Mouse (Mus musculus) heart, postnatal 0 days (tissue): ENCODE data around the gene Srrm3. TPM values are rescaled to one million over a fixed set of nuclear protein-coding genes. Genes with fewer than 3 reads are reported as not detected.

ENCODE experiments used
- ATAC-seq: fragments of 200-750 bp; cut with Nextera tagmentation; 2 replicates; pipeline ENCODE4 v1.8.0; 2017; ENCODE audit warnings: low read depth, moderate number of reproducible peaks, moderate library complexity; ENCODE audit not compliant: insufficient read depth
- DNase-seq: peaks from one replicate; pipeline ENCODE4 v3.0.0-alpha.2; 2016; ENCODE audit warnings: low spot score
- H3K27ac ChIP-seq: fragments of 300-500 bp; sonication (generic); 2 replicates; pipeline ENCODE4 v1.5.1; 2014; ENCODE audit warnings: low read depth, mild to moderate bottlenecking
- H3K27me3 ChIP-seq: fragments of 300-500 bp; sonication (generic); 2 replicates; pipeline ENCODE4 v1.6.1; 2014; ENCODE audit warnings: low read length, mixed read lengths; ENCODE audit not compliant: control insufficient read depth, insufficient read depth
- H3K36me3 ChIP-seq: fragments of 300-500 bp; sonication (generic); replicated peaks from 2 replicates; pipeline ENCODE4 v1.6.1; 2014; ENCODE audit warnings: low read length, mixed read lengths; ENCODE audit not compliant: control insufficient read depth, insufficient read depth
- H3K4me1 ChIP-seq: fragments of 300-500 bp; sonication (generic); 2 replicates; pipeline ENCODE4 v1.6.1; 2014; ENCODE audit warnings: antibody characterized with exemption; ENCODE audit not compliant: control insufficient read depth, insufficient read depth
- H3K4me2 ChIP-seq: fragments of 300-500 bp; sonication (generic); 2 replicates; pipeline ENCODE4 v1.6.1; 2014; ENCODE audit warnings: low read depth, mild to moderate bottlenecking, low read length, moderate library complexity
- H3K4me3 ChIP-seq: fragments of 300-500 bp; sonication (generic); 2 replicates; pipeline ENCODE4 v1.5.1; 2014; ENCODE audit warnings: low read depth, low read length
- H3K9ac ChIP-seq: fragments of 300-500 bp; sonication (generic); replicated peaks from 2 replicates; pipeline ENCODE4 v1.6.1; 2014; ENCODE audit warnings: low read depth, low read length, mixed read lengths
- H3K9me3 ChIP-seq: fragments of 300-500 bp; sonication (generic); replicated peaks from 2 replicates; pipeline ENCODE4 v1.6.1; 2016; ENCODE audit warnings: low read length; ENCODE audit not compliant: control insufficient read depth
- CTCF ChIP-seq: IDR thresholded peaks from 2 replicates; pipeline ENCODE4 v1.5.1; 2016; ENCODE audit warnings: antibody characterized with exemption, control low read depth, low read depth
- EP300 ChIP-seq: IDR thresholded peaks from 2 replicates; pipeline ENCODE4 v1.6.1; 2016; ENCODE audit warnings: antibody characterized with exemption, low read depth
- WGBS: fragments of 180-500 bp; shearing (Covaris S2); extraction: QIAGEN DNeasy Blood & Tissue Kit; methylation state at CpG from one replicate; pipeline ENCODE4 v1.1.7; 2014; 5-methylcytosine and 5-hydroxymethylcytosine counted together
- polyA plus RNA-seq: library from polyadenylated mRNA; unstranded; fragments of >200 nt; fragmentation: Nextera tagmentation; extraction: Ambion mirVana; gene quantifications from 2 replicates; pipeline ENCODE4 v1.2.1, GENCODE M21; 2015
- total RNA-seq: library from RNA; depleted of rRNA; stranded (reverse); fragments of >200 nt; gene quantifications from 2 replicates; pipeline ENCODE4 v1.2.3, GENCODE M21; 2014; ENCODE audit warnings: low replicate concordance

Srrm3 gene
- total and polyA plus RNA-seq, 2 experiments from 2014 or later = 0.31 TPM; not detected in 1

DNA sequence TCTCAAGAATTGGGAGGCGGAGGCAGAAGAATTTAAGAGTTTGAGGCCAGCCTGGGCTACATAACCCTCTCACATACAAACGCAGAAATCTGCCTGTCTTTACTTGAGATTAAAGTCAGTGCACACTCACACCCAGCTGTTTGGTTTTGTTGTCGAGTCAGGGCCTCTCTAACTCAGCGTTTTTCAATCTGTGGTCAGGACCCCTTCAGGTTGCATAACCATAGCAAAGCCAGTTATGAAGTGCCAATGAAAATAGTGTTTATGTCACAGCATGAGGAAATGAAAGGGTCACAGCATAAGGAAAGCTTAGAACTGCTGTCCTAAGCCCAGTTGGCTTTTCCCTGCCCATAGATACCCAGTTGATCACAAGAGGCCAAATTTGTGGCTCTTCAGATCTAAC lies 100.2 kb downstream of the Srrm3 start:
- H3K36me3 ChIP-seq = peaks cover 36% of the 10 kb centered on the region
- no peaks in the 10 kb centered on the region for H3K9me3 ChIP-seq
- TF ChIP-seq CTCF = no peak
- TF ChIP-seq EP300 = no peak
- H3K27me3 ChIP-seq = no peaks in the 10 kb centered on the region
- no peak overlapping the region for H3K9ac ChIP-seq
- ATAC-seq = no peak
- 69% methylated on average over 4 of the region's 4 CpGs for WGBS
- no peak overlapping the region for H3K4me3 ChIP-seq
- no peak for DNase-seq
- peaks cover 25% of the 10 kb centered on the region for H3K4me1 ChIP-seq
- H3K4me2 ChIP-seq = no peak overlapping the region
- peak overlapping the region; percentile 75 for H3K27ac ChIP-seq

DNA sequence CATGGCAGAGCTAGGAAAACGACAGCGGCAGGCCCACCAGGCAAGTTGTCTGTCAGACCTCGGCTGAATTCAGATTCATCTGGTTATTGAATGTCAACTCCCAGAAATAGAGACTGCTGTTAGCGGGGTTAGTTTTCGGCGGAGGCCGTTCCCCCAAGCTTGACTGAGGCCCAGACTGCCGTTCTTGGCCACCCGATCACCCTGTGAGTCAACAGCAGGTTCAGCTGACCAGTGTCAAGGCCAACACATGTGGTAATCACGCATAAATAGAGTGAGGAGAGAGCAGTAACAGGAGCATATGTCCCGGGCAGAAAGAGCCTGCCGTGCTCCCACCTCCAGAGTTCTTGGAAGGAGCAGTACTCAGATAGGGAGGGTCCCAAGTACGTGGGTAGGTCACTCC lies 100.6 kb downstream of the Srrm3 start:
- TF ChIP-seq EP300 = no peak
- TF ChIP-seq CTCF = no peak
- 56% methylated on average over 13 of the region's 13 CpGs for WGBS
- no peak overlapping the region for H3K4me3 ChIP-seq
- H3K9ac ChIP-seq = no peak overlapping the region
- ATAC-seq = peak; percentile 18; the same call in 1 of the 2 replicates
- H3K9me3 ChIP-seq = no peaks in the 10 kb centered on the region
- peaks cover 29% of the 10 kb centered on the region for H3K4me1 ChIP-seq
- no peak overlapping the region for H3K4me2 ChIP-seq
- peaks cover 40% of the 10 kb centered on the region for H3K36me3 ChIP-seq
- peak overlapping the region; percentile 75 for H3K27ac ChIP-seq
- H3K27me3 ChIP-seq = no peaks in the 10 kb centered on the region
- DNase-seq = no peak

DNA sequence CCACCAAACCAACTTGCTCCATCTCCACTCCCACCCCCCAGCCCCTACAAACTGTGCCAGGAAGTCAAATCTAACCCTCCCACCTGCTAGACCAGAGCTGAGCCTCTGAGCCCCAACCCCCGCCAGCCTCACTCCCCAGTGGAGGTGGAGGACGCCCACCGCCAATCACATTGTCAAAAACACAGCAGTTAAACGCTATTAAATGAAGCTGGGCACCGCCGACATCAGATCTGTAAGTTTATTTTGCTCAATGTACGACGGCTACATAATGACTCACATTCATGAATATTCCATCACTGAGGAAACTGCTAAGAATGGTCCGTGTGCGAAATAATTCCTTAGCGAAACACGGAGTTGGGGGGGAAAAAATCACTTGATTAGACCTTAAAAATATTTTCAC lies 101.5 kb downstream of the Srrm3 start:
- DNase-seq = no peak
- Histone ChIP-seq H3K36me3 (peaks cover 41% of the 10 kb centered on the region), H3K4me1 (peaks cover 37% of the 10 kb centered on the region), H3K4me3 (no peak overlapping the region), H3K9me3 (no peaks in the 10 kb centered on the region), H3K27ac (peak overlapping the region; percentile 75; the same call in 1 of the 2 replicates), H3K27me3 (no peaks in the 10 kb centered on the region), H3K4me2 (no peak overlapping the region), H3K9ac (no peak overlapping the region)
- no peak for ATAC-seq
- WGBS = 81% methylated on average over 12 of the region's 12 CpGs
- no peak for TF ChIP-seq CTCF
- TF ChIP-seq EP300 = no peak

DNA sequence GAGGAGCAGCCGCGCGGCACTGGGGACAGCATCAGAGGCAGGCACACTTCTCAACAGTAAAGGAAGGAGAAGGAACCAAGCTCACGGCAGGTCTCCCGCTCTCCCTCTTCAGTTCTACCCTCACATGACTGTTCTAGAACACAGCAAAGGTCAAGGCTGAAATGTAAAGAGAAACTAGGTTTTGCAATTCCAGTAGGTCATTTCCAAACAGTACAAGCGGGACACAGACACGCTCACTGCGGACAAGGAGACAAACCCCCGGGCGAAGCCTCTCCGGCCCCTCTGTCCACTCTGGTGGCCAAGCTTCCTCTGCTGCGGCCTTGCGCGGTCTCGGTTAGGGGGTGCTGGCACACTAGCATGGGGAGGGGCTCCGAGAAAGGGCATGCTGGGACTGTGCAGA lies 102.3 kb downstream of the Srrm3 start:
- H3K27ac ChIP-seq = no peak overlapping the region
- peaks cover 43% of the 10 kb centered on the region for H3K36me3 ChIP-seq

DNA sequence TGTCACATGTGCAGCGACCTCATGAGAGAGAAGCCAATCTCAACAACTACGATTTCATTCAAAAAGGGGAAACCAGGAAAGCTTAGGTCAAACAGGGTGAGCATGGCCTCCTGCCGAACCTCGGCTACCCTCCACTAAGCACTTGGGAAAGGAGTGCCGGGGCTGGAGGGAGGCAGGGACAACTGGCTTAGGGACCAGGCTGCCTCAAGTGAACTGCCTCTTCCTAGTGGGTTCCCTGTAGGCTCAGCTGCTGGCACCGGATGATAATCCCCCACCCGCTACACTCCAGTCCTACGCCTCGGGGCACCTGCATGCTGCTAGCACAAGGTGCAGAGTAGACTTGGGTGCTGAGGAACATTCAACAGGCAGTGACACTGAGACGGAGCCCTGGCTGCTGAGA lies 103.0 kb downstream of the Srrm3 start:
- TF ChIP-seq CTCF (no peak), EP300 (no peak)
- no peaks in the 10 kb centered on the region for H3K27me3 ChIP-seq
- DNase-seq = no peak
- WGBS = 82% methylated on average over 10 of the region's 10 CpGs
- peak overlapping the region; percentile 32; the same call in 1 of the 2 replicates for H3K27ac ChIP-seq
- no peak overlapping the region for H3K9ac ChIP-seq
- H3K4me1 ChIP-seq = peaks cover 50% of the 10 kb centered on the region
- H3K4me2 ChIP-seq = no peak overlapping the region
- peaks cover 43% of the 10 kb centered on the region for H3K36me3 ChIP-seq
- no peak for ATAC-seq
- H3K4me3 ChIP-seq = no peak overlapping the region
- H3K9me3 ChIP-seq = no peaks in the 10 kb centered on the region

More for the DNA sequence above, 102.3 kb downstream of the Srrm3 start:
- DNase-seq (no peak), ATAC-seq (no peak)
- peaks cover 45% of the 10 kb centered on the region for H3K4me1 ChIP-seq
- no peak overlapping the region for H3K9ac ChIP-seq
- WGBS = 93% methylated on average over 16 of the region's 16 CpGs
- no peaks in the 10 kb centered on the region for H3K9me3 ChIP-seq
- H3K4me3 ChIP-seq = no peak overlapping the region
- TF ChIP-seq EP300 (no peak), CTCF (no peak)
- H3K27me3 ChIP-seq = no peaks in the 10 kb centered on the region
- no peak overlapping the region for H3K4me2 ChIP-seq

DNA sequence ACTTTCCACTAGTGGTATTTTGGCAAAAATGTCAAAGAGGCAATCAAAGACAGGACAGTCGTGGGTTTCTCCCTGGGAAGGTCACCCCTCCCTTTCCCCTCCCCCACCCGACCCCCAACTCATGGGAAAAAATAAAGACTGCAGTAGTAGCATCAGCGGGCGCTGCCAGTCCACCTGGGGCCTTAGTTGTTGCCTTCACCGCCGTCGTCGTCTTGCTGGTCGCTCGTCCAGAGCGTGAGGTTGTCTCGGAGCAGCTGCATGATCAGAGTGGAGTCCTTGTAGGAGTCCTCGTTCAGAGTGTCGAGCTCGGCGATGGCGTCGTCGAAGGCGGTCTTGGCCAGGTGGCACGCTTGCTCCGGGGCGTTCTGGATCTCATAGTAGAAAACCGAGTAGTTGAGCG lies 104.1 kb downstream of the Srrm3 start:
- no peak for TF ChIP-seq CTCF
- H3K4me1 ChIP-seq = peaks cover 53% of the 10 kb centered on the region
- 88% methylated on average over 25 of the region's 25 CpGs for WGBS
- H3K4me2 ChIP-seq = no peak overlapping the region
- H3K36me3 ChIP-seq = peaks cover 43% of the 10 kb centered on the region
- H3K9me3 ChIP-seq = no peaks in the 10 kb centered on the region
- no peak overlapping the region for H3K9ac ChIP-seq
- H3K27me3 ChIP-seq = no peaks in the 10 kb centered on the region
- ATAC-seq = no peak
- H3K27ac ChIP-seq = no peak overlapping the region
- no peak overlapping the region for H3K4me3 ChIP-seq
- no peak for DNase-seq
